Mouse (Mus musculus): ENCODE measurements at regions not wholly inside any gene's neighbourhood (a gene's known extent, or its start where the extent isn't known, plus 50 kb on each side); places are given as distances from the start of the nearest gene placed in this dataset.
"Not testable (repeated sequence)": the region's sequence is repeated elsewhere in the genome, so short reads cannot be mapped to it uniquely, and the experiment has no call there.

GRCm38 (mm10) chr2:78021356-78021900, 75.3 kb upstream of the Cwc22 start:
- DNase-seq (ENCODE audit: extremely low read depth, low read depth, low spot score): no peak

- no peak for DNase-seq (ENCODE audit: extremely low read depth, low read depth, low spot score)
These were observed 74.3 kb upstream of the Cwc22 start for GRCm38 (mm10) chr2:78020516-78020915.

- no peak for DNase-seq (ENCODE audit: extremely low read depth, low read depth, low spot score)
These were observed 73.7 kb upstream of the Cwc22 start for GRCm38 (mm10) chr2:78019916-78020315.

GRCm38 (mm10) chr2:78012441-78012840, 66.3 kb upstream of the Cwc22 start:
- not testable (repeated sequence) for DNase-seq (ENCODE audit: extremely low read depth, low read depth, low spot score)

- no peak for DNase-seq (ENCODE audit: extremely low read depth, low read depth, low spot score)
These were observed 65.6 kb upstream of the Cwc22 start for GRCm38 (mm10) chr2:78011821-78012220.

GRCm38 (mm10) chr2:78011051-78011800, 65.1 kb upstream of the Cwc22 start:
- no peak for DNase-seq (ENCODE audit: extremely low read depth, low read depth, low spot score)

GRCm38 (mm10) chr2:78010066-78010690, 64.0 kb upstream of the Cwc22 start:
- DNase-seq (ENCODE audit: extremely low read depth, low read depth, low spot score): no peak

- DNase-seq (ENCODE audit: extremely low read depth, low read depth, low spot score): no peak
These were observed 61.9 kb upstream of the Cwc22 start for GRCm38 (mm10) chr2:78008094-78008493.

- no peak for DNase-seq (ENCODE audit: extremely low read depth, low read depth, low spot score)
These were observed 59.3 kb upstream of the Cwc22 start for GRCm38 (mm10) chr2:78005402-78006021.

GRCm38 (mm10) chr2:78004426-78004825, 58.3 kb upstream of the Cwc22 start:
- DNase-seq (ENCODE audit: extremely low read depth, low read depth, low spot score): no peak
